Mouse (Mus musculus) retina, postnatal 7 days (tissue): ENCODE data around the gene Myl10.
"Not testable (repeated sequence)": the region's sequence is repeated elsewhere in the genome, so short reads cannot be mapped to it uniquely, and the experiment has no call there.

Experiments
- DNase-seq: peaks from one replicate; pipeline ENCODE4 v3.0.0-alpha.2; 2012; ENCODE audit warnings: low read depth, low spot score

Myl10 gene

DNA sequence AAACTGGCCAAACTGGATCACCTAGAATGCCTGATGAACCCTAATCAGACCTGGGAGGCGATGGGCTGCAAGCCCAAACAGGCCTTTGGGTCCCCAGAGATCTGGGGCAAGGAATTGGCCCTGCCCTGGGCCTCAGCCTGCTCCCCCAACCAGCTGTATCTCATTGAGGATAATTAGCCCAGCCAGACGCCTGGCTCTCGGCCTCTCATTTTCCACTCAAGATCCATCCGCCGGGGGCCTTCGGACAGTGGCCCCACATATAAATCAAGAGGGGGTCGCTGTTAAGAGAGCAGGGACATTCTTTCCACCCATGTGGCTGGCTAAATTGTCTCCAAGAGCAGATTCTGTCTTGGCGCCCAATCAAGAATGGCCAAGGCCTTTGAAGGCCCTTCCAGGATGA, 11.2 kb downstream of the Myl10 start:
- no peak for DNase-seq

DNA sequence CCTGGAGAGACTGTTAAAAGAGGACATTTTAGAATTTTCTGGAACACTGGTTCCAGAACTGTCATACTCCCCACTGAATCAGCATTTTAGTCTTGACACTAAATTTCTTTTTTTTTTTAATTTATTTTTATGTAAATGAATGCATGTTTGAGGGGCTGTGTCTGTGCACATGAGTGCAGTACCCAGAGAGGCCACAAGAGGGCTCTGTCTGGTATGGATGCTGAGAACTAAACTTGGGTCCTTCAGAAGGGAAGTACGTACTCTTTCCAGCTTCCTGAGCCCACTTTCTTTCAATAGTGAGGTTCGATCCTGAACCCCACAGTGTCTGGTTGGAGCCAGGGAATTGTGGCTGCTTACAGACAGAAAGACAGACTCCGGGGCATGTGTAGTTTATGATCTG, 12.6 kb downstream of the Myl10 start:
- DNase-seq: no peak

DNA sequence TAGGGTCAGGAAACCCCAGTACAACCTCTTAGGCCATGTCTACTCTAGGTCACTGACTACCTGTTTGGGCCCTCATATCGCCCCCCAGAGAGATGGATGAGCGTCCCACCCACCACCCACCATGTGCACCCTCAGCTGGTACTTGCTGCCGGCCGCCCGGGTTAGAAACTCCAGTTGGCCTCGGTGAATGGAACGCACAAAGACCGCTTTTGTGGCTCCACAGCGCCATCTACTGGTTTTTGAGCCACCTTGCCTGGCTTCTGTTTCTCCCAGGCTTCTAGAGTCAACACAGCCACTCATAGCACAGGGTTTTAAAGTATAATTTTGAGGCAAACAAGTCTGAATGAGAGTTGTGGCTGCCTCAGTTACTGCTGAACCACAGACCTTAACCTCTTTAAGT, 13.9 kb downstream of the Myl10 start:
- DNase-seq: peak; percentile 79

DNA sequence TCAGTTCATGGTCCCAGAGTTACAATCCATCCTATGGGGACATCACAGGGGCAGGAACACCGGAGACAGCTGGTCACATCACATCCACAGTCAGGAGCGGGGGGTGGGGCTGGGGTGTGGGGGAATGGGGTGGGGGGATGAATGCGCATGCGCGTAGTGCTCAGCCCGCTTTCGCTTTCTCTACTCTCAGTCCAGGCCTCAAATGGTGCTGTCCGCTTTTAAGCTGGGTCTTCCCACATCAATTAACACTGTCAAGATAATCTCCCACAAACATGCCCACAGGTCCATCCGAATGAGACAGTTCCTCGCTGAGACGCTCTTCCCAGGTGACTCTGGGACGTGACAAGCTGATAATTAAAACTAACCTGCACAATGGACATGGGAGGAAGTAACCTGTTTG, 15.2 kb downstream of the Myl10 start:
- no peak for DNase-seq

DNA sequence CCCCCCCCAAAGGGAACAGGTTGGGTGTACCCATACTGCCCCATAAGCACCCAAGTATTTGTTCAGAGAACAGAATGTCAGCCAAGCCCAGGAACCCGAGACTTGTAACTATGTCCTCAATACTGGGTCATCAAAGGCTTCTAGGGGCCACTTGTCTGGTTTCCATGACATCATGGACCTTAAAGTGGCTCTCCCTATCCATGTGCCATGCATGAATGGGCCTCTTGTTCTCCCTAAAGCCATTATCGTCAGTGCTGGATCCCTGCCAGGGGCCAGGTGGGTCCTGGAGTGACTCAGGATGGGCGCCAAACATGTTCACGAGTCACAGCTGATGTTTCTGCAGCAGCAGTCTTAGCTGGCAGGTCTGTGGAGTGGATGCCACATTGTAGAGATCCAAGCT, 17.8 kb downstream of the Myl10 start:
- DNase-seq: no peak

DNA sequence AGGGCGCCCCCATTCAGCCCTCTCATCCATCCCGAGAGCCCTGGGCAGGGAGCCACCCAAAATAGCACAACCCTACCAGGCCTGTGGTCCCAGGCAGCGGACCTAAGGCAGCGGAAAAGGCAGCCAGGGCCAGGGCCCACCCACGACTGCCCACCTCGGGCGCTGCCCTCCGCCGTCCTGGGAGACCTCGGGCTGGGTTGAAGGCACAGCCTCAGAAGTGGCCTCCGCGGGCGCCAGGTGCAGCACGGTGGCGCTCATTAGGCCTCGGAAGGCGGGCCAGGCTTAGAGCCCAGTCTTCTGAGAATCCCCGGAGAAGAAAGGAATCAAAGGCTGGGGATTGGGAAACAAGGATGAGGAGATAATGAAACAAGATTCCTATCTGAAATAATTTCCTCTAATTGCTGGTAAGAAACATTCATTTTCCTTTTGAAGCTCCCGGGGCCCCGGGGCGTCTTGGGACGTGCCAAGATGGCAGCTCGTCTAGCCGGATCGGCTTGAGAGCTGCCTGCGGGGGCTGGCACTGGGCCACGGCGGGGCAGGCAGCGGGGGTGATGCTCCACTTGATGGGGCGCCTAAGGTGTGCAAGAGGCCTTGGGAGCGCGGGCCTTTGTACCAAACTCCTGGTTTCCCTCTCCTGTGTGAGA, 21.4 kb downstream of the Myl10 start:
- no peak for DNase-seq

DNA sequence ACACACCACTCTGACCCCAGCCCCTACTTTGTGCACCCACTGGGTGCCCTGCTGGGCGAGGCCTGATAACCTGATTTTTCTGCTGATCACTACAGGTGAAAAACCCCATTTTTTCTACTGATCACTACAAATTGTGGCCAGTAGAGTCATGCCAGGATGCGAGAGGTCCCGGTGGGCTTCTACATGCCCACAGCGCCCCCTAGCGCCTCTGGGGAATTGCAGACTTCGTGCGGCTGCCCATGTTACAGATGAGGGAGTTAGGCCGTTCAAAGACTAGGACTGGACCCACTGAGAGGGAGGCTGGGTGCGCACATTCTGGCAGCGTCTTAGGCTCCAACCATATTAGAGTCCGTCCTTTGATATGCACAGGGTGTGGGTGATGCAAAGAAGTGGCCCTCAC, 21.9 kb downstream of the Myl10 start:
- peak; percentile 24 for DNase-seq

DNA sequence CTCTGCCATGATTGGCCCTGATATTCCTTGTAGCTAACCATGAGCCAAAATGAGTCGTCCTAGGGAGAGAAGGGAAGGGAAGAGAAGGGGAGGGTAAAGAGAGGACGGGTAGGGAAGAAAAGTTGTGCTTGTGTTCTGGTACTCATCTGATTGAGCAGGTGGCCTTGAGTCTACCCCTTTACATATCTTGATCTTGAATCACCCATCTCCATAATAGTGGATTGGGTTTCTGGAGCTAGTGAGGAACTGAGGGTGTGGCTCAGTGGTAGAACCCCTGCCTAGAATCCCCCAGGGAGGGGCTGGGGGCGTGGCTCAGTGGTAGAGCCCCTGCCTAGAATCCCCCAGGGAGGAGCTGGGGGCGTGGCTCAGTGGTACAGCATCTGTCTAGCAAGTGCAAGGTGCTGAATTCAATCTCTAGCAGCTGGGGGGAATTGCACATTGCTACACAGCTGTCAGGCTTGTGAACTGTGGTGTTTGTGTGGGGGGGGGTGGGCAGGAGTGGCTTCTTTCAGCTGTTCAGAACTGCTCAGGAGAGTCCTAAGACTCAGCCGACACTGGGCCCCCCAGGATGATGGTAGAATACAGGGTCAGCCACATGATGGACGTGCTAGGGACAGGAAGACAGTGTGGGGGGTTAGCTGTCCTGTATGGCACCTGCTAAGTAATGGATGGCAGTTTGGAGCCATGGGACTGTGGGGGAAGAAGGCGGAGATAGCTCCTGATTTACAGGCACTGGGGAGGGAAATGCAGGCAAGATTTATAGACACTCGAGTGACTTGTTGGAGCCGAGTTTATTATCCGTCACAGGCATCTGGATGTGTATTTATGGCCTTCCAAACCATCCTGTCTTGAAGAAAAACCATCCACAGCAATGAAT, 24.0 kb downstream of the Myl10 start:
- no peak for DNase-seq

DNA sequence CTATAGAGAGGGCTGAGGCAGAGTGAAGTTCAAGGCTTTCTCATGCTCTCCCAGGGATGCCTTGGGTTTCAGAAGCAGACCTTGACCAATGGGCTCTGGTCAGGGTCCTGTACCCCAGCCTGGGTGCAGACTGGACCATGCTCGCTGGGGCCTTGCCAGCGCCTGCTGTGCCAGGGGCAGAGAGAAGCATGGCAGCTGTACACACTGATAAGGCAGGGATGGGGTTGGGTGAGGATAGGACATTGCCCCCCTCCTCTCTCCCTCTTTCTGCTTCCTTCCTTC, 24.6 kb downstream of the Myl10 start:
- DNase-seq: no peak

DNA sequence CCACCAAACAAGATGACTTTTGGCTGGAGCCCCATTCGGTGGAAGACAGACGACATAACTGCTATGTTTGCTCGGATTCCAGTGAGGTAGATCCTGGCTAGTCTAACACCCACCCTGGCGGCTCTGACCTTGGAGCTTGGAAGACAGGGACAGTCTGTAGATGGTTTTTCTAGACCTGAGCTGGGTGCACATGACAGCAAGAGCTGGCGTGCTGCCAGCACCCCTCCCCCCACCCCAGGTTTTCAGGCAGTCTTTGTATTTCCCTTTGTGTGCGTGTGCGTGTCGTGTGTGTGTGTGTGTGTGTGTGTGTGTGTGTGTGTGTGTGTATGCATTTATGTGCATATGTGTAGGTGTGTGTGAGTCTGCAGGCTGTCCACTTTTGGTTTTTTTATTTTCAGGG, 25.7 kb downstream of the Myl10 start:
- no peak for DNase-seq

DNA sequence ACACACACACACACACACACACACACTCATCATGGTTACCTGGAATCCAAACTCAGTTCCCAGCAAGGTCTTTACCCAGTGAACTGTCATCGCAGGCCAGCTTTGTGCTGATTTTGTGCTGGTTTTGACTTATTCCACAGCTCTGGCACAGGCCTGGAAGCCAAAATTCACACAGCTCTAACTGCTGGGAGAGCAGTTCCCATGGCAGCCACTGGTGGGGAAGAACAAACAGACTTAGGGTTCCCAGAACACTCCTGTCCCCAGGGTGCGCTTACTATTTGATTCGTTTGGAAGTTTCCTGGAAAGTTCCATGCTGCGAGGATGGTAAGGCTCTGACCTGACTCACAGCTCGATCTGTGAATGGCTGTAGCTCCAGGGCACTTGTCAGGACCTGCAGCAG, 28.6 kb downstream of the Myl10 start:
- no peak for DNase-seq

DNA sequence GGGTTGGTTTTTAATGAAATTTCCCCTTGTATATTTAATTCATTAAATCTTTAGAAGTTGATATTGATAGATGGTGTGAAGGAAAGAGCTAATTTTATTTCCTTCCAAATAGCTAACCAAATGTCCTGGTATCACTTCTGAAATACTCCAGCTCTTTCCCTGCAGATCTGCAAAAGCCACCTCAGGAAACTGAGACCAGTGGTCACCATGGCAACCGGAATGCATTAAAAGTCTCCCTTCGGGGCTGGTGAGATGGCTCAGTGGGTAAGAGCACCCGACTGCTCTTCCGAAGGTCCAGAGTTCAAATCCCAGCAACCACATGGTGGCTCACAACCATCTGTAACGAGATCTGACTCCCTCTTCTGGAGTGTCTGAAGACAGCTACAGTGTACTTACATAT, 33.3 kb downstream of the Myl10 start:
- DNase-seq: not testable (repeated sequence)

DNA sequence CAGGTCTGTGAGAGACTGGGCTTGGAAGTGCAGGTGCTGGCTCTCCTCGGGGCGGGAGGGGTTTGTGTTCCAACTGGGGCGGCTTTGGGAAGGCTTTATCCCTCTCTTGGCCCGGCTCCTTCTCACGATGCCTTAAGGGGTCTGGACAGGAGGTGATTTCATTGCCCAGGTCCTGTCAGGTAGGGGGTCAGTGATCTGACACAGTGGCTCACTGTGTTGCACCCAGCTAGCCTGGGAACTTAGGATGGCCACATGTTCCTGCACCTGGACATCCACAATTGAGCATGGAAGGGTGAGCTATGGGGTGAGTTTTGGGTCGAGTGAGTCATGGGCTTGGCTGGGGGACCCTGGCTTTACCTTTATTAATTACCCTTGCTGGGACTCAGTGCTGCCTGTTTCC, 46.0 kb downstream of the Myl10 start:
- DNase-seq: no peak

DNA sequence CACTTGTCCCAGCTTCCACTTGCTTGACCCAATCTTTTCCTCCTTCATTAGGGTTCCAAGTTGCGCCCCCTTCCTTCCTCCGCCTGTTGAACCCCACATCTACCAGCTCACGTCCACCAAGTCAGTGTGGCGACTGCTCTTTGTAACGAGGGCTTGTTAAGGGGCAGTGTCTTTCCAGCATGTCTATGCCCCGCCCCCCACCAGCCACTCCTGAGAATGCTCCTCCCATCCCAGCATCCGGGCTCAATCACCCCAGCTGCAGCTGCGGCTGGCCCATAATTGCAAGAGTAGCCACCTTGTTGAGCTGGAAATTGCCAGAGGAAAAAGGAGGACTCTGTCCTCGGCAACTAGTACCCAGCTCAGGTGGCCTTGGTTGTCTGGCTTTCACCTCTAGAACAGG, 53.6 kb downstream of the Myl10 start:
- DNase-seq: no peak
